8 mouse cellular contexts compared by ENCODE assay signal in the genomic region with DNA sequence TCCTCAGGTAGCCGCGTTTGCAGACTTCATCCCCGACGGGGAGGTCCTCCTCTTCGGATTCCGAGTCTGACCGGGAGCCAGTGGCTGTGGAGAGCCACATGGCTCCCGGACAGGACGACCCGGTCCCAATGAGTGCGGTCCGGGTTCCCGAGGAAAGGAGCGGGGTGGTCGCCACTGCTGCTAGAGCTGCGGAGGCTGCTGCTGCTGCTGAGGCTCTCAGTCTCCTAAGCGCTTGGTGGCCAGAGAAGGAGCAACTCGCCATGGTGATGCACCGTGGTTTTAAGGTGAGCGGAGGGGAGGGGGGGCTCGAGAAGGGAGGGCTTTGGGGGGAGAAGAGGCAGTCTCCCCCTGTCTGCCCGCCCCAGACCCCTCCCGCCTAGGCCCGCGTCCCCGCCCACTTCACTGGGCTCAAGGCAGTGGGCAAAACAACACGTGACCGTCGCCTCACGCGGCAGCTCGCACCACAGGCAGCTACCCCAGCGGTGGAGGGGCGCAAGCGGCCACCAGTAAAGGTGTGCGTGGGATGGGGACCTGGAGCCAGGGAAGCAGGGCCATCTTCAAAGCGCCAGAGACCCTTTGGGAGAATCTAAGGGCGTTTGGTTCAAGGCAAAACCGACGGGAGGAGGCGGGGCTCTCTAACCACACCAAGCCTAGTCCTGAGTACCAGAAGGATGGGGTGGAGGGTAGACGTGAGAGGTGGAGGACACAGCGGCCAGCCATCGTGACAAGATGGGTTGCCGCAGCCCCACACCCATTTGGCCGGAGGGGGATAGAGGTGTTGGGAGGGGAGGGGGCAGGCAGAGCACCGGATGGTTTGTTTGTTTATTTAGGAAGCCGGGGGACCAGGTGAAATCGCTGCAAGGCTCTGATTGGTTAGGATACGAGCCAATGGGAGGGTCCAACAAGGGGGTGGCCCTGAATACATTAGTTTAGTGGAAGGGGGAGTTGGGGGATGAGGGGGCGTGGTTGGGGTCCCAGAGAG. TPM values are rescaled to one million over a fixed set of nuclear protein-coding genes. Genes with fewer than 3 reads are reported as not detected.
DNase-seq lines count a peak whose midpoint lies in the region; ATAC-seq and TF ChIP-seq lines count a peak whose summit lies in the region.

A gene (minus strand): TSS at position 327 of the 982 bp plus-strand sequence.

- ATAC-seq in heart, embryonic 13.5 days (ENCODE audit: extremely low read depth, insufficient number of reproducible peaks, low FRiP score, low TSS enrichment): no peak; the same call in 1 of the 2 replicates
- ATAC-seq in kidney, postnatal 0 days (replicated peaks; ENCODE audit: low FRiP score, low read depth): peak; percentile 63; the same call in 1 of the 2 replicates
- ATAC-seq in neural tube, embryonic 11.5 days (ENCODE audit: insufficient read depth, low FRiP score, low TSS enrichment): peak; percentile 82

- no peaks in the 10 kb centered on the region for H3K9me3 ChIP-seq in heart, embryonic 13.5 days
- no peaks in the 10 kb centered on the region for H3K9me3 ChIP-seq in forebrain, embryonic 10.5 days
- no peaks in the 10 kb centered on the region for H3K9me3 ChIP-seq in kidney, postnatal 0 days (replicated peaks; ENCODE audit: low read length)
- no peaks in the 10 kb centered on the region for H3K9me3 ChIP-seq in neural tube, embryonic 11.5 days (ENCODE audit: control insufficient read depth, low read length)

- intact Hi-C loops in gastrocnemius, postnatal 14 days (cut with DNase I; ENCODE audit: low total_unique reads): no loop called here

- no peak within 1 kb of the TSS for H3K9ac ChIP-seq in heart, embryonic 13.5 days
- no peak within 1 kb of the TSS for H3K9ac ChIP-seq in kidney, postnatal 0 days (ENCODE audit: low read depth, low read length)
- no peak within 1 kb of the TSS for H3K9ac ChIP-seq in neural tube, embryonic 11.5 days (ENCODE audit: low read length)

- H3K27ac ChIP-seq in heart, embryonic 13.5 days (replicated peaks): no peak within 1 kb of the TSS
- H3K27ac ChIP-seq in forebrain, embryonic 10.5 days: peak within 1 kb of the TSS; percentile 63
- H3K27ac ChIP-seq in kidney, postnatal 0 days: no peak within 1 kb of the TSS
- no peak within 1 kb of the TSS for H3K27ac ChIP-seq in neural tube, embryonic 11.5 days (ENCODE audit: low read depth, low read length)

- peaks cover 76% of the 10 kb centered on the region for H3K27me3 ChIP-seq in heart, embryonic 13.5 days (replicated peaks)
- H3K27me3 ChIP-seq in forebrain, embryonic 10.5 days (ENCODE audit: poor library complexity, severe bottlenecking): peaks cover 88% of the 10 kb centered on the region
- H3K27me3 ChIP-seq in kidney, postnatal 0 days (ENCODE audit: insufficient read depth, low read length): peaks cover 43% of the 10 kb centered on the region
- peaks cover 52% of the 10 kb centered on the region for H3K27me3 ChIP-seq in neural tube, embryonic 11.5 days (ENCODE audit: control insufficient read depth, insufficient read depth, low read length)

- no peaks in the 10 kb centered on the region for H3K36me3 ChIP-seq in heart, embryonic 13.5 days
- H3K36me3 ChIP-seq in forebrain, embryonic 10.5 days (replicated peaks): no peaks in the 10 kb centered on the region
- no peaks in the 10 kb centered on the region for H3K36me3 ChIP-seq in kidney, postnatal 0 days (ENCODE audit: insufficient read depth, low read length)
- no peaks in the 10 kb centered on the region for H3K36me3 ChIP-seq in neural tube, embryonic 11.5 days (ENCODE audit: control insufficient read depth, insufficient read depth, low read length)

- TF ChIP-seq CTCF in kidney, postnatal 0 days (IDR thresholded peaks at IDR 0.05; ENCODE audit: low read depth): no peak

- peak within 1 kb of the TSS; percentile 52 for H3K4me3 ChIP-seq in heart, embryonic 13.5 days
- H3K4me3 ChIP-seq in forebrain, embryonic 10.5 days: peak within 1 kb of the TSS; percentile 57
- peak within 1 kb of the TSS; percentile 30 for H3K4me3 ChIP-seq in kidney, postnatal 0 days (replicated peaks; ENCODE audit: low read depth, low read length)
- H3K4me3 ChIP-seq in neural tube, embryonic 11.5 days (ENCODE audit: low read depth, low read length): peak within 1 kb of the TSS; percentile 37

- WGBS in heart, embryonic 13.5 days: 18% methylated on average over 47 of the region's 51 CpGs
- 19% methylated on average over 50 of the region's 51 CpGs for WGBS in forebrain, embryonic 10.5 days
- 27% methylated on average over 51 of the region's 51 CpGs for WGBS in kidney, postnatal 0 days
- 19% methylated on average over 43 of the region's 51 CpGs for WGBS in neural tube, embryonic 11.5 days

- no peaks in the 10 kb centered on the region; the same call in 1 of the 2 replicates for H3K4me1 ChIP-seq in heart, embryonic 13.5 days
- peaks cover 30% of the 10 kb centered on the region for H3K4me1 ChIP-seq in forebrain, embryonic 10.5 days
- no peaks in the 10 kb centered on the region for H3K4me1 ChIP-seq in kidney, postnatal 0 days (replicated peaks; ENCODE audit: insufficient read depth, low read length)
- H3K4me1 ChIP-seq in neural tube, embryonic 11.5 days (ENCODE audit: control insufficient read depth, insufficient read depth, low read length): no peaks in the 10 kb centered on the region

- DNase-seq in heart, adult 8-10 months (ENCODE audit: low spot score): no peak
- peak; percentile 69 for DNase-seq in forebrain, embryonic 10.5 days (ENCODE audit: extremely low spot score, low spot score)
- no peak for DNase-seq in kidney, postnatal 0 days (ENCODE audit: low spot score)
- peak; percentile 62 for DNase-seq in neural tube, embryonic 11.5 days (ENCODE audit: low spot score)
- no peak for DNase-seq in left cerebral cortex, adult 18-20 months (ENCODE audit: low spot score in 2 of 2)
- DNase-seq in gastrocnemius, postnatal 14 days: no peak
- no peak for DNase-seq in spleen, adult 18-20 months

- H3K4me2 ChIP-seq in heart, embryonic 13.5 days: peak within 1 kb of the TSS; percentile 72
- peak within 1 kb of the TSS; percentile 54 for H3K4me2 ChIP-seq in kidney, postnatal 0 days (ENCODE audit: low read length)
- peak within 1 kb of the TSS; percentile 41 for H3K4me2 ChIP-seq in neural tube, embryonic 11.5 days (ENCODE audit: low read depth)

RNA-seq across cellular contexts. Expression of the gene that starts here (rescaled TPM):
- 0.03 and 0.05 TPM in 2 replicates for polyA plus RNA-seq in heart, embryonic 13.5 days (2015; fragmentation: Nextera tagmentation; extraction: Ambion mirVana)
- not detected for total RNA-seq in heart, adult 8-10 months (2022)
- polyA plus RNA-seq in forebrain, embryonic 10.5 days (2016; fragmentation: Nextera tagmentation; extraction: Ambion mirVana): 10.4 and 12.7 TPM in 2 replicates
- polyA plus RNA-seq in kidney, postnatal 0 days (2015; fragmentation: Nextera tagmentation; extraction: Ambion mirVana): 0.04 TPM in 1 of 2 replicates, not detected in the other
- polyA plus RNA-seq in neural tube, embryonic 11.5 days (2014; fragmentation: Nextera tagmentation; extraction: Ambion mirVana): 0.32 and 0.53 TPM in 2 replicates
- under 1 TPM; 0.49 to 0.58 TPM for total RNA-seq in left cerebral cortex, adult 18-20 months (2021)
- not detected for total RNA-seq in gastrocnemius, postnatal 14 days (2021)

Comparison
In these comparisons a context has a peak if more than half of its experiments do, and no peak if none do; other contexts are left out.
1. Peak in ATAC-seq, H3K4me3 ChIP-seq and H3K4me2 ChIP-seq in kidney, postnatal 0 days; RNA of the gene not detected or under 1 TPM.
2. Peak in DNase-seq, ATAC-seq, H3K4me3 ChIP-seq and H3K4me2 ChIP-seq in neural tube, embryonic 11.5 days; RNA of the gene not detected or under 1 TPM.